Mouse (Mus musculus) retina, embryonic 14.5 days (tissue): ENCODE measurements at regions not wholly inside any gene's neighbourhood (a gene's known extent, or its start where the extent isn't known, plus 50 kb on each side); places are given as distances from the start of the nearest gene placed in this dataset.

Source experiments
- DNase-seq: peaks from one replicate; pipeline ENCODE4 v3.0.0-alpha.2; 2015; ENCODE audit warnings: low spot score

DNA sequence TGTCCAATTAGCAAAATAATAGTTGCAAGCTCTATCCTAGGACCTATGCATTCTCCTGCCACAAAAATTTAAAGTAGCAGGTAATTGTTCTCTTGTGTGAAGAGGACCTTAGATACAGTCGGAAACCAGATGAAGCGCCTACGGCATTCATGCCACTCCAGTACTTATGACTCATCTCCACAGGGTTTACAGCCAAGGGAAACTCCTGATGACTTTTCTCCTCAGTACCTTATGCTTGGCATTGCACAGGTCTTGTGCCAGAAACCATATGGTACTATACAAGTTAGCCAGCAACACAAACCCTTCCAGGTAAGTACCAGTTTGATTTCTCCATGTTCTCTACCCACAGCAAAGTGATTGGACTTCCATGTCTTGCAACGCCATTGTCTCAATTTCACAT is 606.3 kb upstream of the Dmac1 start:
- DNase-seq, result no peak

DNA sequence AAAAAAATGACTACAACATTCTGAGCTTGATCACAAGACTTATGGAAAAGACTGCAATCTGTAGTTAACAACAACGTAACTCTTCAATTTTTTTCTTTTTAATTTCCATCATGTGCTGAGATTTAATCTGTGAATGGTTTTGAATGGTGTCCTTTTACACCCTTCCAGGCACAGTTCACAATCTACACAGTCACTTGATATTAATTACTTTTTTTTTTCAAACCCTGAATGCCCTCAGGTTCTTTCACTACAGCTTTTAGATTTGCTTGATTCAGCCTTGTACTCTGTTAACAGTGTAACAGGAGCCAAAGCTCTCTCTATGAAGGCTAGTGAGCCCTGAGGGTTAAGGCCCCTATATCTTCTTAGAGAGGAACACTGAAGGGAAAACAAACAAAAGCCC is 591.7 kb upstream of the Dmac1 start:
- no peak for DNase-seq

DNA sequence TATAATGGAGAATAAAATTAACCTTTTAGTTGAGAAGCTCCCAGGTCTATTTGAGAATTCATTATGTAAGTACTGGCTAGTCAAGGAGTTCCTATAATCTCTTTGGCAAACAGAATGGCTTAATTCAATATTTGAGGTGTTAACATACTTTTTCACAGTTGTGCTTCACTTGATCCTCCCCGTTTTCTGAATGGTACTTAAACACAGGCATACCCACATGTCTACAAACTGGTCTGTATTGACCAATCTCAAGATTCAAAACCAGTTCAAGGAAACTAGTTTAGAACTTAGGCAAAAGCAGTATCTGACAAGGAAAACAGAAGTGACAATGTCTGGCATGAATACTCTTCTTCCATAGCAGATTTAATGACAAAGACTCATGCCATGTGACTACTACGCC is 583.0 kb upstream of the Dmac1 start:
- no peak for DNase-seq

DNA sequence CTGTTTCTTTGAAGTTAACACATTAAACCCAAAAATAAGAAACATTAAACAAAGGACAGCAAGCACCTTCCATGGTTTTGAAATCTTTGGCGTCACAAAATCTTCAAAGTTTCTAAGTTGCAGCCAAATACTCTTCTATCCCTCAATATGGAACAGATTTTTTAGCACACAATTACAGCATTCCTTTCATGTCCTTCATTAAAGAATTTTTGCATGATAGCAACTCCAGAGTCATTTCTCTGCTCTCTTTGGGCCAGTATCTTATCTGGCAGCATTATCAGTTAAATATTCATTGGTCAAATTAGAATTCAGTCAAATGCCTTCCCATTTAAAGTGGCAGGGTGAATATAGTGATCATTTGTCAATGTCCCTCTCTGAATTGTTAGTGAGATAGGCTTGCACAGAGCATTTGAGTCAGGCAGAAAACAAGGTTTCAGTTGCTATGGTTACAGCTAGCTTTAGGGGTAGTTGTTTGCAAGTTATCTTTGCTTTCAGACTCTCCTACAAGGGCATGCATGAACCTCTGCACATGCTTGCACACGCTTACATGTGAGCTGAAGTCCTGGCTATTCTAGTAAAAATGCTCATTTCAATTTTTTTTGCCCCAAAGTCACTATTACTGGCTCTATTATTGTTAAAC is 579.8 kb upstream of the Dmac1 start:
- no peak for DNase-seq

DNA sequence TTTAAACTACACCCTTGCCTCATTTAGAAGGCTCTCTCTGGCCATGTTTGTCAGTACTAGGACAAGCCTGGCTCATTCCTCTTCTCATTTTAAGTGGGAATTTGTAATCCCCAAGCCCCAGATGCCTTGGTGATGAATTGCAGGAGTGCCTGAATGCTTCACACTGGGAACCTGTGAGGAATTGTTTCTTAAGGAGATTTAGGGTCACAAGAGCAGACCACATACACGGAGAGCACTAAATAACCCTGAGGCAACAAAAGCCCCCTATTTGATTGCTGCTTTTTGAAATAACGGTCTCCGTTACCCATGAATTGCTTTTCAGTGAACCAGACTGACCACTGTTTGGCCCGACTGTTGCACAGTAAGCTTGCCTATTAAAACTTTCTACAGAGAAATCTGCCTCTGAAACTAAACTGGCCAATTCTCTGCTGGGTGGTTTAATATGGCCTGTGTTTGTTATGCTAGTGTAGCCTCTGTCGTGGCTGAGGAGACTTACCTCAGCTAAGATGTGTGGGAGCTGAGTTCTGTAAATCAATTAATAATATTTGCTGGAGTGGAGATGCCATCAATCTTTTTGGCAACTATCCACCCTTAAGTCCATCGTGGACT is 577.7 kb upstream of the Dmac1 start:
- peak; percentile 12 for DNase-seq

DNA sequence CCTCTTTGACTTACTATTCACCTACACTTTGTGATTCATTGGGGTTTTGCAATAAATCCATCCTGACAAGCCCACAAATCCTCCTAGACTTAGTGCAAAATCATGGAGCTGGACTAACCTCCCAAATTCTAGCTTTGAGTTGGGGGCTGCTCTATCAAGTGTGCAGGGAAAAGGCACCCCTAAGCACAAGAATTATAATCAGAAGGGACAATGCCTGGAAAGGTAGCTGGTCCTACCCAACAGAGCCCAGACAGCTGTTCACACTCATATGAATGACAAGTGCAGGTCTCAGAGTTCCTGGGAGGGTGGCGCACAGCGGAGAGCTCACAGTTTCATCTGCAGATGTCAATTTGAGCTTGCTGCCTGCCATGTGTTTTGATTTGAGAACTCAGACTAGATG is 572.2 kb upstream of the Dmac1 start:
- DNase-seq, result no peak

DNA sequence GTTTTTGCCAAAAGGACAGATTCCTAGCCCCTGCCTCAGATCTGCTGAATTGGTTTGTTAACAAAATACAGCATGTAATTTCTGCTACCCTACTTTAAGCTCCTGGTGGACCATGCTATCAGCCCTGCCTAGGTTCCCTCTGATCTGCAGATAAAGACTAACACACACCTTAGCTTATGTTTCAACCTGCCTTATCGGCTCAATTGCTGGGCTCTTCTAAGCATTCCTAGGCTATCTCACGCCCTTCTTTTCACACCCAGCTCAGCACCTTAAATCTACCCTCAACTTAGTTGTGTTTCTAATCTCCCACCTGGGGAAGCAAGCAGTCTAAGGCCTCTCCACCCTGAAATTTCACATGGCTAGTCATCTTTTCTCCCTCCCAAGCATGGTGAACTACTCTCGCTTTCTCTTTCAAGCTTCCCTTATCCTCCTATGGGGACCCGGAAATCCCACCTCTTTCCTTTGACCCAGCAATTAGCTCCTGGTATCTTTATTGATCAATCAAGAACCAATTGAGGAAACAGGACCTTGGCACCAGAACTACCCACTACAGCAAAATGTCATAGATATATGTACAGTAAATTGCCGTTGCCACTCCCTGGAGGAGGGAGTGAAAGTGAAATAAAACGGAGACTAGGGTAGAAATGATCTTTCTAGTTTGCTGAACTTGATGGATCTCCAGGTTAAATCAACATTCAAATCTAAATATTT is 569.7 kb upstream of the Dmac1 start:
- no peak for DNase-seq

DNA sequence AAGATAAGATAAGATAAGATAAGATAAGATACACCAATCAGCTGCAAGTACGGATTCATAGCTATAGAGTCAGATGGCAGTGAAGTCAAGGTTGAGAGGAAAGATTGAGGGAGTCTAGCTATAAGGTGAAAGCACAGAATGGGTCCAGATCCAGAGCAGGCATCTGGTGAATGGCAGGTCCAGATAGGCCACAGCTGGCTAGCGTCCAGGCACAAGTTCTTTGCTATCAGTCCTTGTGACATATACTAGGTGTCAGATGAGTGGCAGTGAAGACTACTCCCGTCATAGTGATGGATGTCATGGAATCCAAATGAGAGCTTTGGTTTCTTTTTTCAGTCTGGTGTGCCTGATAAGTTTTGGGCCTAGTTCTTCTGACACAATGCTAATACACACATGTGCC is 566.9 kb upstream of the Dmac1 start:
- DNase-seq, result no peak

DNA sequence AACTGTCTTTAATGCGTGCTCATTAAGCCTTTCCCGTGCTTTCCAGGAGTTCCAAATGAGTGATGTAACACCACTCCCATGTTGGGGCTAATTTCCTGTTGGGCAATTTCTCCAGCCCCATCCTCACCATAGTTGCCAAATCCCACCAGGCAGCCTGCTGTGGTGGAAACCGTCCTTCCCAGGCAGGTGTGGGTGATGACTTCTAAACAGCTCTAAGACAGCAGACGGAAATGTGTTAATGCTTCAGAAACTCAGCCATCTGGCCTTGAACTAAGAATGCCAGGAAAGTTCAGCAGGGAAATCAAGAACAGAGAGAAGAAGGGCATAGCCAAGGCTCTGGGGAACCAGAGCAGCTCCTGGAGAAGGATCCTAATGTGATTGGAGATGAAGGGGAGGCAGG is 560.5 kb upstream of the Dmac1 start:
- no peak for DNase-seq

DNA sequence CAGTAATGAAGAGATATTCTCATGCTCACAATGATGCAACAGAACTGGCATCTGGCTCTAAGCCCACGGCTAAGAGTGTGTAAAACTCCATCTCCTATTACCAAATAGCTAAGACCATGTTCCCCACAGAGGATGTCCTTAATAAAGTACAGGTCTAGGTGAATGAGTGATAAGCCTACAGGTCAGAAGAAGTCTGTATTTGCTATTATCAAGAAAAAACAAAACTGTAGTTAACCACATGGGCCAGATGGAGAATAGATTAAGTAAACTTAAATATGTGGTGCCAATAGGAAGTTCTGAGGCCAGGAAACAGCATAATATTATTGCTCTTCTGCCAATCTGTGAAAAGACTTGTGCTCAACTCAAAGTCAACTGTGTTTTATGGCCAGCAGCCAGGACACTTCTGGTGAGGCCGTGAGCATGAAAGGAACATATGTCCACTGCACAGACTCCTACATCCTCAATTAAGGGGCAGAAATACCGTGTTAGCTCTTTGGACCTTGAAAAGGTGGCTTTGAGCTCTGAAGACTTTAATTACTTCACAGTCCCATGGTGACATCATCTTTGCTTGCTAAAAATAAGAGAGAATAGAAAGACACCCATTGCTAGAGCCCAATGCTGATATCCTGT is 549.1 kb upstream of the Dmac1 start:
- no peak for DNase-seq

DNA sequence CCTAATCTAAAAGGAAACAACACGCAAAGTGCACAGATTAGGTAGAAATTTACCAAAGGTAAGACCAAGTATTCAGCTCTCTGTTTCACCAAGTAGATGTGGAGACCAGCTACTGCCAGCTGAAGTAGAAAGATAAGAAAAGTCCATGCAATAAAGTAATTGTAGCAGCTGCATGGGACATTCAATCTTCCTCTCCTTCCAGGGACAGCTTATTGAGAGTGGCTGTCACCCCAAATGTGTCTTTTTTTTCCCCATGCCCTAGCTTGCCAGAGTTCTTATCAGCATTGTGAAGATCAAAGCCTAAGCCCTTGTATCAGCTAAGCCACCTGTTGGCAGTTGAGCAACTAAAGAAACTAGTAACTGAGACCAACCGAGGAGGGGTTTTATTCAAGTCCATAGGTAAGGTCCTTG is 541.1 kb upstream of the Dmac1 start:
- DNase-seq, result no peak

DNA sequence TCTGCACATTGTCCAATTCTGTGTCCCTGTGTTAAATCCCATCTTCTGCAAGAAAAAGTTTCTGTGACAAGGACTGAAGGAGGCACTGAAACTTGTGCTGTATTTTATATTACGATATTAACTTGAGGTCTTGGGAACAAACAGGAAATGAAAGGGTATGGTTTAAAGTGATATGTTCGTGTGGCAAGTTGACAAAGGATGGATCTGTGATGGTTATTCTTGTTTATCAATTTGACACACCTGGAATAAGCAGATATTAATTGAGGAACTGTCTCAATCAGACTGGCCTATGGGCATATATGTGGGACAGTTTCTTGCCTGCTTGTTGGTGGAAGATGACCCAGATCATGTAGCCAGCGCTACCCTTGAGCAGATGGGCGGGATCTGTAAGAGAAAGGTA is 537.9 kb upstream of the Dmac1 start:
- no peak for DNase-seq

DNA sequence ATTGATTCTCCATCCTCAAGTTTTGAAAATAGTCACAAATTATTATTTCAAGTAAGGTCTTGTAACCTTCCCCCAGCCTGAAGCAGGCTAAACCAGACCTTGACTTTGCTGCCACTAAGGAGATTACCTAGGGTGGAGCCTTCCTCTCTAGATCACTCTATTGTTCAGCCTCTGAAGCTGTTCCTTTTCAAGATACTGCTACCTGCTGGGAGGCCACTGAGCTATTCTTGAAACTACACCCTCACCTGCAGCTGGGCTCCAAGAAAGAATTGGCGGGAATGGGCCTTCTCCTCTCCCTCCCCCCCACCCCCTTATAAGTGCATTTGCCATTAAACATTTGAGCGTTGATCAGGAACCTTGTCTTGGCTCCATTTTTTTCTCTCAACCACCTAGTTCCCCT is 534.2 kb upstream of the Dmac1 start:
- no peak for DNase-seq

DNA sequence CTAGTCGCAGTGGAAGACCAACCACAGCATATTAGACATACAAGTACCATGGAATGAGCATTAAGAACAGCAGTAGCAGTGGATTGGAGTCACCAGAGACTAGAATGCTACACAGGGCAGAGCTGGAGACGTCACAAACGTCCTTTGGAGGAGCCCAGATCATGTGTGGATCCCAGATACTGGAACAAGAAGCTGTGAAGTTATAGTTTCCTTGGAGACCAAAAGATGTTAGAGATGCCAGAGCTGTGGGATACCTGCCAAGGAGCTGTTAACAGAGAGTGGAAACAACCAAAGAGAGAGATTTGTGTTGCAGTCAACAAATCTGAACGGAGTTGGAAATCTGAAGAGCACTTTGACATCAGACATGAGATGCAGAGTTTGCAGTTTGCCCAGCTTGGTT is 523.8 kb upstream of the Dmac1 start:
- no peak for DNase-seq

DNA sequence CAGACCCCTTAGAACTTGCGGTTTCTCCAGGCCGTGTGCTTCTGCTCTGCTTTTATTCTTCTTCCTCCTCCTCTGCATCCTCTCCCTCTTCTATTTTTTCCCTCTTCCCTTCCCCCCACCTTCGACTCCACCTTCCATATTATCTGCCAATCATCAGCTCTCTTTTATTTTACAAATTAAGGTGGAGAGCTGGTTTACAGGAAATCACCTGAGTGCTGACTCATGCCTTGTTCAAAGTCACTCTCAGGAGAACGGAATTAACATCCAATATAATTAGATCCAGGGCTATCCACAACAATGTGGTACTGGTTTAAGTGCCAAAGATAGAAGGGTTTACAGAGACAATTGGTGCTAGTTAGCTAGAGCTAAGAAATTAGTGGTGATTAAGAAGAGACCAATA is 523.1 kb upstream of the Dmac1 start:
- DNase-seq, result no peak

DNA sequence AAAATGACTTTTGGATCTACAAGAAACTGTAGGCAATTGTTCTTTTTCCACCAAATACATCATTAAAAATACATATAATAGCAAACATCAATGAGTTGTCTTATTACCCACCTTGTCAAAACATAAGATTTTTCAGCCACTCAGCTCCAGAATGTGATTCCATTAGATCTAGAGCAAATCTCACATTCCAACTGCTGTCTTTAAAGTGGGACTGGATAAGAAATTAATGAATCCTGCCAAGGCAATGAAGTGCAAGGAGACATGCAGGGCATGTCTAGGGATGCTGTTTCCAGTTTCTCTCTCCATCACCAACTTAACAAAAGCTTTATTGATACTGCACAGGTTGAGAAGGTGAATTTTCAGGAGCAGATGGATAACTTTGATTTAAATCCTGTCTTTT is 513.7 kb upstream of the Dmac1 start:
- DNase-seq, result no peak

DNA sequence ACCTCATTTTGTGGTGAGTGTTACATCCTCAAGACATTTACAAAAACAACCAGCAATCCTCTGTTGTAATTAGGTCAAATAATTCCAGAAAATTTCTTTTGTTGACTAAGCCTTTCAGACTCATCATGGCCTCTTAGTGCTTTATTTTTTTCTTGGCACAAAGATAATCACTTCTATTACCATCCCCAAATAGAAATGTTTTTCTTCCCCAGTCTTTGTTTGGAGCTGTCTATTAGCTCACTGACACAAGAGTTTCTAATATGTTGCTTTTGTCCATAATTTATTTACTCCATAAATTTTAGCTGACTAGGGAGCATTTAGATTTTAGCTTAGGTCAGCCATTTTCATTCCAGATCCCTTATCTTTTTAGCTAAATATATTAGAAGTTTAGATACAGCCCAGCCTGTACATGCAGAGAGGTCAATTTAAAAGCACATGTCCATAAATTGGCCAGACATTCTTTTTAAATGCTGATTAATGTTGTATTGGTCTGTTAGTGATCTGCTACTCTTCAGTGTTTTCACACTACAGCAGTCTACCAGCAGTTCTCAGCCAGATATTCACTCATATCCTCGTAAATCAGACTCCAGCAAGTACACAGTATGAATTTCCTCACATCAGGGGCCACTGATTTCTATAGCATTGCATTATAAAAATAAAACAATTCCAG is 513.0 kb upstream of the Dmac1 start:
- DNase-seq, result no peak

DNA sequence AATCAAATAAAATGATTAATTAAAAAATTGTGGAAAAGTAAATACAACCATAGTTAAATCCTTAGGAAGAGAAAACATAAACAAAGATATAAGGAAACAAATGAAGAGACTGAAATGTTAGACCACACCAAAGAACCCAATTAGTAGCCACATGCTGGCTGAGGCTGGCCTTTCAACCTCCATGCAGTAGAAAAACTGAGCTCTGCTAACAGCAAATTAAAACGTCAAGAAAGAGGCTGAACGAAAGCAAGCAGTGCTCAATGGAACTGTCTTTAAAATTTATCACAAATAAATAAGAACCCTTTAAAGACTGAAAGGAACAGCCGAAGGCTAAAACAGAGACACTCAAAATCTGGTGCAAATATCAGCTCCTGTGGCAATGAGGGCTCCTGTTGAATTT is 509.3 kb upstream of the Dmac1 start:
- DNase-seq, result peak; percentile 14

DNA sequence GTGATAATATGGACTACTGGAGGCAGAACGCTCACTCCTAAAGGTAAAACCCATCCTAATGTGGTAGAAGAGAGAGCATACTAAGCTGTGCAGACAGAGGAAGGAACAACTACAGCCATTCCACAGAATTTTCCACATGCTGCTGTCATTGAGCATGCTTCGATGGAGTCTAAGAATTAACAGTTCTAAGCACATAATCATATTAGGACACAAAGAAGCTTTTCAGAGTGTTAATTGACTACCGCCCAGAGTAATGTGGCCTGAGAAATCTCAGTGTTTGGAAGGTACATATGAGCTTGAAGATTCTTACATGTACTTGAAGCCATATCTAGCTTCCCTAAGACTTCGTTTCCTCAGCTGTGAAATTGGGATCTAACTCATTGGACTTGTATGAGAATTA is 508.3 kb upstream of the Dmac1 start:
- peak; percentile 50 for DNase-seq

DNA sequence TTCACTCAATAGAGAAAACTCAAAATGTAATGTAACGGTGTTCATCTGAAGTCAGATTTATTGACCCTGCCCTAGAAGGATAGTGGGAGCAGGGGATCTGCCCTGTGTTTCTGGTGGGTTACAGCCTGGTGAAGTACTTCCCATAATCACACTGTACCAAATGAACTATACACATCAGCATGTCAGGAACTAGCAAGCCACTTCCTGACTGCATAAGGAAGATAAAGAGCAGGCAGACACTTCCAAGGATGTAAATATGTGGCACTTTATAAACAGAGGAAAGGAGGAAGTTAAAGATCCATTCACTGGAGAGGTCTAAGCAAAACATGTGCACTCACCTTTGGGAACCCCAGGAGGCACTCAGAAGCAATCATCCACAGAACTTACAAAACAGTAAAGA is 501.4 kb upstream of the Dmac1 start:
- no peak for DNase-seq

DNA sequence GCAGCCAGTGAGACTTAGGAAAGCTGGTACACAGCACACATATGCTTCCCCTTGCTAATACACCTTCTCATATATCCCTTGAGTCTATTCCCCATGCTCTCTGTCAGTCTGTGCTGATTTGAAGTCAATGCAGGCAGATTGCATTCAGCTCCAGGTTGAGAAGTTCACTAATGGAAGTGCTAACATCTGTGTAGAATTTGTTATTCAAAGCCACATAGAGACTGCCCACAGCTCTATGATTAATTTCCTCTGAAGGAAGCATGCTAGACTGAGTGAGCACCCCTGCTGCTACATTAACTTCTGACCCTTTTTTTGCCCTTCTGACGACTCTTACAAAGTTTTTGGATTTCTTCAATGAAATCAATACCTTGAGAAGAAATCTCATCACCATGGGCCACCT is 486.0 kb upstream of the Dmac1 start:
- DNase-seq, result no peak

DNA sequence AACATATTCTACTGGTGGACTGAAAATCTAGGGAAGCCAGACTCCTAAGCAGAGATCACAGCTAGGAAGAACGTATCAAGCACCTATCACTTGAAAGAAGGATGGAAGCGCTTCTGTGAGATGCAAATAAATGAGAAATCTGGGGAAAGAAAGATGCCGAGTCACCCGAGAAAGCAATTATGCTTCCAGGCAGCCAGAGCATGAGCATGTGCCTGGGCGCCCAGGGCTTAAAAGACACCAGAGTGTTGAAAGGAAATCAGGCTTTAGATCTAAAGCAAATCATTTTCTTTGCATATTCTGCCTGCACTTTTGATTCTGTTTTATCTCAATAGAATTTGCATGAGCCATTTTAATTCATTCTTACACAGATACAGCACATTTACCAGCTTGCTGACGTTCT is 466.5 kb upstream of the Dmac1 start:
- DNase-seq, result peak; percentile 15

DNA sequence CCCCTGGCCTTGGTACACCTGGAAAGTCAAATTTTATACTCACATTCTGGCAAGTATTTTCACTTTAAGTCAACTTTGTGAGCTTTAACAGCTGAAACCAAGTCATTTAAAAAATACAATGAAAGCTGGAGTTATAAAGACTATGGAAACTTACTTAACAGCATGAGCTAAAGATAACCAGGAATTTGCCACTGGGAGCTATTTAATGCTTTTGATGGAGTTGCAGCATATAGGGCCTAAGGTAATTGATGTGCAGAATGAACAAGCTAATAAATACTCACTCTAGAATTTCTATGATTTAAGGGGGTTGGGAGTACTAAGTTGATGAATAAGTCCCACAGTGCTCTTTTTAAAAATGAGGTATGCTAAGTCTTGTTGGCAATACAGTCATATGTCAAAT is 463.5 kb upstream of the Dmac1 start:
- DNase-seq, result no peak
